Mouse (Mus musculus) frontal cortex, postnatal 25 days (tissue): ENCODE measurements around the gene Mrpl10.

Source experiments
- DNase-seq, 2 experiments: peaks; one replicate each; pipeline ENCODE4 v3.0.0; 2022; ENCODE audit warnings: low spot score in 2 of 2

The Mrpl10 gene

GRCm38 (mm10) chr11:97029686-97030417, 11.5 kb upstream of the Mrpl10 start, which contains the start of gene Scrn2:
Gene Scrn2 (plus strand): TSS chr11:97029938.
- peak; percentile 67 to 72 for DNase-seq

- no peak for DNase-seq
Observed at GRCm38 (mm10) chr11:97030426-97030825, 10.9 kb upstream of the Mrpl10 start.

- DNase-seq = no peak
Observed at GRCm38 (mm10) chr11:97031977-97032376, 9.4 kb upstream of the Mrpl10 start.

- DNase-seq = no peak
Observed at GRCm38 (mm10) chr11:97032499-97032898, 8.9 kb upstream of the Mrpl10 start.

- DNase-seq = no peak
Observed at GRCm38 (mm10) chr11:97033781-97034180, 7.6 kb upstream of the Mrpl10 start.

GRCm38 (mm10) chr11:97036141-97036540, 5.2 kb upstream of the Mrpl10 start:
- no peak for DNase-seq

- no peak for DNase-seq
Observed at GRCm38 (mm10) chr11:97038881-97039280, 2.5 kb upstream of the Mrpl10 start.

- no peak for DNase-seq
Observed at GRCm38 (mm10) chr11:97040301-97041021, 899 bp upstream of the Mrpl10 start.

- no peak for DNase-seq
Observed at GRCm38 (mm10) chr11:97044902-97045301, 3.5 kb downstream of the Mrpl10 start.

GRCm38 (mm10) chr11:97045861-97046260, 4.5 kb downstream of the Mrpl10 start:
- DNase-seq = no peak

- DNase-seq = no peak
Observed at GRCm38 (mm10) chr11:97048090-97048650, 6.8 kb downstream of the Mrpl10 start.

GRCm38 (mm10) chr11:97049492-97050085, 8.2 kb downstream of the Mrpl10 start:
- no peak for DNase-seq

GRCm38 (mm10) chr11:97050216-97050943, 9.0 kb downstream of the Mrpl10 start, which contains the start of gene Osbpl7:
Gene Osbpl7 (plus strand): TSS chr11:97050628.
- DNase-seq = peak; percentile 36 to 55

- no peak for DNase-seq
Observed at GRCm38 (mm10) chr11:97050944-97051586, 9.7 kb downstream of the Mrpl10 start.

GRCm38 (mm10) chr11:97052219-97052646, 10.9 kb downstream of the Mrpl10 start:
- no peak for DNase-seq

- DNase-seq = no peak
Observed at GRCm38 (mm10) chr11:97063274-97063920, 22.0 kb downstream of the Mrpl10 start.

GRCm38 (mm10) chr11:97063921-97064295, 22.5 kb downstream of the Mrpl10 start:
- no peak for DNase-seq

- no peak for DNase-seq
Observed at GRCm38 (mm10) chr11:97065538-97066295, 24.4 kb downstream of the Mrpl10 start.

- DNase-seq = no peak
Observed at GRCm38 (mm10) chr11:97066656-97067360, 25.4 kb downstream of the Mrpl10 start.
